Mouse (Mus musculus): ENCODE data around the gene Fgfbp1.

The Fgfbp1 gene

DNA sequence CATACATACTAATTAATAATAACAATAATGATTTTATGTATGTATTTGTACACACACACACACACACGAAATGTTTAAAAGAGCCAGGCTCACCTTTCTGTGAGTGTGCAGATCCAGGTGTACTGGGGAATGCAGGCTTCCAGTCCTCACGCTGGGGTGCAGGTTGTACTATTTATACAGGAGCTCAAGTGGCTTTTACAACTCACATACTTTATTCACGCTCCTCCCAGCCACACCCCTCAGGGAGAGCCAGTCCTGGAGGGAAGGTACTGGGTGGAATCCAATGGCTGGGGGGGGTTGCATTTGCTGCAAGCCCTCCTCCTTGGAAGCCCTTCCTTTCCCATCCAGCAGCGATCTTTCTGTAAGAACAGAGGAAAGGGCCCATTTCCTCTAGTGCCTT lies at the start of gene Fgfbp1:
Fgfbp1 (minus strand) TSS at position 160 of the 400 bp plus-strand sequence.
- no peak for DNase-seq

DNA sequence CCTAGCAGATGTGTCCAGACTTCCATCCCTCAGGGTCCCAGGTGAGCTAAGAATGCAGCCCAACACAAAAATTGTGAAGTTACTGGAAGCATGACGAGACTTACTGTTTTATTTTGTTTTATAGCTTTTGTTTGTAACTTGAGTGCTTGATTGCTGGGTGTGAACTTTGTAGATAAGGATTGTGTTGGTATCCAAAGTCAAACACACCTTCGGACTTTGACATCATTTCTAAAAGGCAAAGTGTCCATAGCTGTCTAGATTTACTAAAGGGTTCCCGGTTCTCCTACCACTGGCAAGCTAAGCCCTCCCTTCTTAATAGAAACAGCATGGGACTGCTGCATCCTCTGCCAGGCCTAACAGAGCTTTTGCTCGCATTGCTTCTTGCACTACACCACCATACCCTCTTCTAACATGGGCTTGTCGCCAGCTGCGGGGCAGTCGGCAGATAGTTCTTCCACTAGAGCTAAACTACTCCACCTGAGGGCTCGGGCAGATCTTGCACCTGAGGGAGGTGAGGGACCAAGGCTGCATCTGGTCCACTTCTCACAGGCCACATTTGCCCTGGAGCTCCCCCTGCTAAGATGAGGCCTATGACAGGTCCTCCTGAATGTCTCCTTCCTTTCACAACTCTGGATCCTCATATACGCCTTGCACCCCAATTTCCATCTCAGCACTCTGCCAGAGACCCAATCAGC lies 16.9 kb upstream of the Fgfbp1 start:
- DNase-seq, result no peak

DNA sequence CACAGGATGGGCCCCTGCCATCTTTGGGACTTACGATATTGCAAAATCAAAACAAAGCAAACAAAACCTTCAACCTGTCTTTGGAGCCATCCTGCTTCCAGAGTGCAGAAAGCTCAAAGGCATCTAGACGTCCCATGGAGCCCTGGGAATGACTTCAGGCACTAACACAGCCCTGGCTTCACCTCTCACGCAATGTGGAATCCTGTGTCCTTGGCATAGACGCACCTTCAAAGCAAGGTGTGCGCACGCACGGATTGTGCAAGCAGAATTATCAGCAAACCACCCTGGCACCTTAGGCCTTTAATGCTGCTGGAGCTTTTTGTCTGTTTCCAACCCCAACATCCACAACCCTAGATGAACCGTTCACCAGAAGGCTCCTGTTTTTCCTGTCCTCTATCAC lies 16.0 kb upstream of the Fgfbp1 start:
- DNase-seq, result no peak

DNA sequence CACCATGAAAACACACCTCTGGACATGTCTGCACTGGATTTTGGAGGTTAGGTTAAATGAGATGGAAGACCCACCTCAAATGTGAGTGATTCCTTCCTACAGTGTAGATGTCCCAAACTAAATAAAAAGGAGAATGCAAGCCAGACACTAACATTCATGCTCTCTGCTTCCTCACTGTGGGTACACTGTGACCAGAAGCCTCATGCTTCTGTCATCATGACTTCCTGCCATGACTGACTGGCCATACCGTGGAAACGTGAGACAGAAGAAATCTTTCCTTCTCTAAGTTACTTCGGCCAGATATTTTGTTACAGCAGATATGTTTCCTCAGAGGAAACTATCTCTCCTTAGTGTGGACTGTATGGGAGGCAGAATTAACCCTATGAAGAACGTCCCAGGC lies 14.6 kb upstream of the Fgfbp1 start:
- no peak for DNase-seq

DNA sequence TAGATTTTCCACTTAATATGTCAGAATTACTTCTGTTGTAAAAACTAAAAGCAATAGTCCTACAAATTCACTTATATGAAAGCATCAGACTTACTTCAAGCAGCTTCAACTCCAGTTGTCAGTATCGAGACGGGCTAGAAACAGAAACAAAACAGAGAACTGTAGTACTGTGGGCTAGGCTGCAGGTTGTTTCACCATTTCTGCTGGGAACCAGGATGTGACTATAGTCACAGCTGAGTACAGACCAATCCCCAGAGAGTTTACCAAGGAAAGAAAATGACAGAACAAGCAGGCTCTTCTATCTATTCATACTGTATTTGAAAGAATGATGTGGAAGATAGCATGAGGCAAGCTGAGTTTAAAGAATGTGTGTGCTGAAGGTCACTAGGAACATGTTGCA lies 13.4 kb upstream of the Fgfbp1 start:
- no peak for DNase-seq

DNA sequence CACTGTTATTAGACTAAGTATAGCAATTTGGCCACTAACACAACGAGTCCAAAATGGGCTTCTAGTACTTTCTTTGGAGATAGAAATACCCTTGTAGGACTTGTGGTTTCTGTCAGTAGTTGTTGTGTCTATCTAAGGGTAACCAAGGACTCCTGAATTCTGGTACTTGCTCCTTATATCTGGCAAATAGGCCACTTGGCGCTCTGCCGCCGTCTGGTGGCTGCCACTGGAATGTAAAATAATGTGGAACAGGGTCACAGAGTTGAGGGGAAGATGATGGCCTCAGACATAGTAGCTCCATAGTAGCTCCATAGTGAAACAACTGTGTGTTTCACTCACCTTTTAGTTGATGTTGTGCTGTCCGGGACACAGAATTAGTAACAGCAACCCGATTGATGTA lies 8.7 kb upstream of the Fgfbp1 start:
- DNase-seq, result peak; percentile 59 to 79

DNA sequence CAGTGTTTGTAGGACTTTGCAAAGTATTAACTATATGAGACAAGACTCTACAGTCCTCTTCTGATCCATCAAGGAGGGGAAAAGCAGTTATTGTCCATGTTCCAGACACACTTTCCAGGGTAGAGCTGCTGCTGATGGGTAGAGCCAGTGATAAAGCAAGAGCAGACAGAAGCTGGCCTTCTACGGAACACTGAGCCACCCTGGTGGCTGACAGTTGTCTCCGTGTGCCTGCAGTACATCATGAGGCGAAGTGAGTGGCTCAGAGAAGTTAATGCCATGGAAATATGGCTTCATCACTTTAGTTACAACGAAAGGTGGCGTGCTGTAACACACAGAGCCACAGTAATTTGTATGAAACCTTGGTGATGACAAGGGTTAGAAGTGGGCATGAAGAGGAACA lies 7.4 kb upstream of the Fgfbp1 start:
- DNase-seq, result no peak

DNA sequence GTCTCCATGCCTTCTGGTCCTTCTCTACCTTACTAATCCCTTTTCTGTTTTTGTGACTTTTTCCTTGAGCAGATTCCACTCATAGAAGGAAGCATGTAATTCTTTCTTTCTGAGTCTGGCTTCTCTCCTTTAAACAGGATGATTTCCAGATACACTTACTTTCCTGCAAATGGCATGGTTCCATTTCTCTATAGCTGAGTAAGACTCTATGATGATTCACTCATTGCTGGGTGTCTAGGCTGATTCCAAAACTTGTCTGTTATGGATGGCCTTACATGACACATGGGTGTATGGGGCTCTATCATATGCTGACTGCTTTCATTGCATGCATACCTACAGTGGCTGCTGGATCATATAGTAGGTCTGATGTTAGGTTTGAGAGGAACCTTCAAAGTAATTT lies 4.6 kb upstream of the Fgfbp1 start:
- DNase-seq, result no peak

DNA sequence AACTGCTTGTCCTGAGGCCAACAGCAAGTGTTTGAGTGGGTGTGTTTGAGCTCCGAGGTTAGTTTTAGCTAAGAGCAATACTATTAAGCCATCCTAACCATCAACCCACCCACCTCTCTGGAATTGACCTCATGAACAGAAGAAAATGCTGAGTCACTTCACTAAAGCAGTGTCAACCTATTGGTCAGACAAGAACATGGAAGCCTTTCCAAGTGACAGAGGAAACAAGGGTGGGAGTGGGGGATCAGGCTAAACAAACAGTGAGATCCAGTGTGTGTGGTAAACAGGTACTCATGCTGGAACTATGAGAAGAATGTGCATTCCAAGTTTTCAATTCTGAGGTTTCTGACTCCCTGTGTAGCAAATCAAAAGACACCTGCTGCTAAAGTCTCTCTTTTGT lies 1.3 kb upstream of the Fgfbp1 start:
- no peak for DNase-seq

DNA sequence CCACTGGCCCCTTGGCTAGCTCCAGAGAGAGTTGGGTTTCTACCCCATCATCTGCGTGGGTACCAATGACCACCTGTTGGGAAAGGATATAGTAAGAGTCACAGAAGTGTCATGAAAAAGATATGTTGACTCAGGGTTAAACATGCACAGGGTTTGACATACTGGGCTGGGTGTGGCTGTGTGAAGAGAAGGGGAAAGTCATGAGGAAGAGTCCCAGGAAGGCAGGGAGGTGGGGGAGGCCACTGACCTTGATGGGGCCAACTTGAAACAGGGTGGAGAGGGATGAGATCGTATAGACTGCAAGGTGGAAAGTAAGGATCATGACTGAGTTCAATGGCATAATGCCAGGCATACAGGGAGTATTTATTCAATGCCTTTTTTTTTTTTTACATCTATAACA lies 1.2 kb downstream of the Fgfbp1 start:
- DNase-seq, result no peak

DNA sequence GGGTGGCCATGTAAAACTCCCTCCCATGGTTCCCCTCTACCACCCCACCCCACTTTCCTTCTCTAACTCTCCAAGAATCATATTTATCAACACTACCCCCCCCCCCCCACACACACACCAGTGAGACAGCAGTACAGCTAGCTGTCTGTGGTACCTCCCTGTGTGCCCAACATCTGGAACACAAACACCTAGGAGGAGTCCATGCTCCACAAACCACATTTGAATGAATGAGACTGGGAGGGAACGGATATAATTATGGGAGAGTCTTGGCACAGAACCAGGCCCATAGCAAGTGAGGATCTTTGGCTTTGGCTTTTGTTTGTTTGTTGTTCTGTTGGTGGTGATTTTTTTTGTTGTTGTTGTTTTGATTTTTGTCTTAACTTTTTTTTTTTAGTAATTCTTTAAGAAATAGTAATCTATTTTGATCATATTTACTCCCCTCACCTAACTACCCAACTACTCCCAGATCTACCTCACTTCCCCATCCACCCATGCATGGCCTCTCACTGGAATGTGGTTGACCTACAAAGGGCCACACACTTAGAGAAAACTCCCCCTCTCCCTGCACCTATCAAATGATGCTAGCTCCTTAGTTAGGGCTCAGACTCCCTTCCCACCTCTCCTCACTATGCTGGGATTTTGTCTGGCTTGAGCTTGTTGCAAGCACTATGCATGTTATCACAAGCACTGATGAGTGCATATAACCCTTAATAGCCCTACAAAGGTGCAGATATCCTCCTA lies 4.6 kb downstream of the Fgfbp1 start:
- DNase-seq, result no peak

DNA sequence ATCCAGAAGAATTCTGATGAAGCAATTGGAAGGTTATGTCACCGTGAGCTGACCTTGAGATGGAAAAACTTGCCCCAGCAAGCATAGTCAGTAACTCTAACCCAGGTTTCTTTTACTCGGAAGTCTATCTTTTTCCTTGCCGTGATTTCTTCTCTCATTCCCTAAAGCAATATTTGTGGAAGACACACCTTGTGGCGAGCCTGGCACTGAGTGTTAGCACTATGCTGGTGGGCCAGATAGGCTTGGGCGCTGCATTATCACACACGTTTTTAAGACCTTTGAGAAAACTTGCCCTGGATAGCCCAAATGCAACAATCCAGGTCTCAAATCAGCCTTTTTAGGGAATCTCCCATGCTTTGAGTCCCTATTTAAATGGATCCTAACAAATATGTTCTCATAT lies 7.4 kb downstream of the Fgfbp1 start:
- DNase-seq, result no peak

DNA sequence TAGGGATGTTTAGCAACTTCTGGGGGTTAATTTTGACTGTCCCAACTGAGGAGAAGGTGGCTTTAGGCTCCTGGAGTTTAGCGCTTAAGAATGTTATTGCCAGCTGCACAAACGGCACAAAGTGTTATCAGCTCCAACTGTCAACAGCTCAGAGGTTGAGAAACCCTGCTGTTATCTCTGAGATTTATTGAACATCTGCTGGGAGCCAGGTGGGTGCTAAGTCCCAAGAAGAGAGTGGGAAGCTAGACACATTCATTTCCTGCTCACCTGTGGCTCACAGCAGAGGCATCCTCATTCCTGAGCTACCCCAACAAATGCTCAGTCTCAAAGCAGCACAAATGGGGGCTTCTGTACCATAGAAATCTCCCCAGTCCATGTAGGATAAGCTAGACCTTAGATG lies 10.4 kb downstream of the Fgfbp1 start:
- DNase-seq, result no peak

DNA sequence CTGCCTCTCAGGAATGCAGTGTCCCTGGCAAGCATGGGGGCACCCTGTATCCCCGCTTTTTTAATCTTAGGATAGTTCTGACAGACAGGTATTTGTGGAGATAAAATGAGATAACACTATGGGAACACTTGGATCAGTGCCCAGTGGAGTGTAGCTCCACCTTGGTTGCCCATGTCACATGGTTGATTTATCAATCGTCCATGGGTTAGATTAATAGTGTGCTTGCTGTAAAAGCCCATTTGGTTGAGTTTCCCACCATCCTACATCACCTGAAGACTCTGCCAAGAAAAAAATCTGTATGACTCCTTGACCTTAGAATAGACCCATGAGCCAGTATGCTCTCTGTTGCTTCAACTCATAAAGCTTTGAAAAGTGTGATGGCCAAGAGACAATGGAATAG lies 11.0 kb downstream of the Fgfbp1 start:
- no peak for DNase-seq

DNA sequence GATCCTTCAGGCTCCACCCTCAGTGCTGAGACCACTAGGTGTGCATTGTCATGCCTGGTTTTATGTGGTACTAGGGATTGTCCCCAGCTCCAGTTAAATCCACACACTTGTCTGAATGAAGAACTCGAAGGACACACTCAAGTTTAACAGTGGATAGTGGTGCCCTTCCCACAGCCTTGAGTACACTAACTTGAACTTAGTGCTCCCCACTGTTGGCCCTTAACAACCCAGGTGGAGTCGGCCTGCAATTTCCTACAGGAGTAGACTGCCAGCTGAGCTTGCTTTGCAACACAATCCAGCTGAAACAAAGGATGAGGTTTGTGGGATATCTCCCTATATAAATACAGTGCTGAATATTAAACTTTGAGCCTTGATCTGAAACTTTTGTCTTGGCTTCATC lies 12.9 kb downstream of the Fgfbp1 start:
- no peak for DNase-seq

DNA sequence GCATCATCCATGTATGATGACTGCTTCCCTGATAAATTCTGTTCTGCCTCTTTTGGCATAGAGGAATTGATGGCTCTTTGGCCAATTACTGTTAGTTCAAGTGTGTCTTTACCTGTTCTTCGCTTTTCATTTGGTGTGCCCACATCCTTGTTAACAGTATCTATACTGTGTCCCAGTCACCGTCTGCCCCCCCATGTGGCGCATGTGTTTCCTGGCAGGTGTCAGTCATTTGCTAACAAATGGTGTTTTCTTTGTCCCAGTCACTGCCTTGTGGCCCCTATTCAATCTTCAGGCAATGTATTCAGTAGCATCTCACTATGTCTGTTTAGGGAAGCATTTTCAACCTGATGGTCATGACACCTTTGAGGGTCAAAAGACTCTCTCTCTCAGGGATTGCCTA lies 20.5 kb downstream of the Fgfbp1 start:
- DNase-seq, result no peak

DNA sequence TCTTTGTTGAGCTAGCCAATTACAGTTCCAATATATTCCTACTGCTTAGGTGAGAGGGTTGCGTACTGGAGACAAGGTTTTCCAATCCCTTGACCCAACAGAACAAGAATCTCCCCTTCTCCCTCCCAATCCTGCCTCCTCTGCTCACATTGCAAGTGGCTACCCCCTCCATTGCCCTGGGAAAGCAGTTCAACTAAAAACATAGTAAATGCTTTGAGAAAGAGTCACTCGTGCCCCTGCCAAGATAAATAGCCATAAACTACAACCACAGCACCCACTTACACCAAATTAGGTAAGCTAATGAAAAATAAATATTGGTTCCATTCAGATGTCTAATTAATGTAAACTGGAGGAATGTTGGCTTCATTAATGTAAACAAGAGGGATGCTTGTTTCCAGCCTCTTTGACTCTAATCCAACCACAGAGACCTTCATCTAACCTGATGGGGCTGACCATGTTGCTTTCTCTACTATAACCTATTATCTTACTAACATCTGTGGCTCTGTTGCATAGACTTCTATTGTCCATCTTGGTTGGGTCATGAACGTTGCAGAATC lies 21.6 kb downstream of the Fgfbp1 start:
- DNase-seq, result no peak

DNA sequence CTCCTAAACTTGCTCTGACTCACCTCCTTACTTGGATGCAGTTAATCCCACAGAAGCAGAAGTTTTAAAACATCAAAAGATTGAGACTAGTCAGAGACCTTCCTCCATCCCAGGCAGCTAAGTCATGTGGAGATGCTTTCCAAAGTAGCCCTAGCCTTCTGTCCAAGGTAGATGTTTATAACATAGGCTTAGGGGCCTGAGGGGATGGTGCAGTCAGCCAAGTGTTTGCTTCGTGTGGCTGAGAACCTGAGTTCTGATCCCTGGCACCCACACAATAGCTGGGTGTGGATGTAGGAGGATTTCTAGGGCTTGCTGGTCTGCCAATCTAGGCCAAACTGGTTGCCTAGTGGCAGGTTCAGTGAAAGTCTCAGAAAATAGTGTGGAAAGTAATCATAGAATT lies 28.3 kb downstream of the Fgfbp1 start:
- DNase-seq, result no peak

DNA sequence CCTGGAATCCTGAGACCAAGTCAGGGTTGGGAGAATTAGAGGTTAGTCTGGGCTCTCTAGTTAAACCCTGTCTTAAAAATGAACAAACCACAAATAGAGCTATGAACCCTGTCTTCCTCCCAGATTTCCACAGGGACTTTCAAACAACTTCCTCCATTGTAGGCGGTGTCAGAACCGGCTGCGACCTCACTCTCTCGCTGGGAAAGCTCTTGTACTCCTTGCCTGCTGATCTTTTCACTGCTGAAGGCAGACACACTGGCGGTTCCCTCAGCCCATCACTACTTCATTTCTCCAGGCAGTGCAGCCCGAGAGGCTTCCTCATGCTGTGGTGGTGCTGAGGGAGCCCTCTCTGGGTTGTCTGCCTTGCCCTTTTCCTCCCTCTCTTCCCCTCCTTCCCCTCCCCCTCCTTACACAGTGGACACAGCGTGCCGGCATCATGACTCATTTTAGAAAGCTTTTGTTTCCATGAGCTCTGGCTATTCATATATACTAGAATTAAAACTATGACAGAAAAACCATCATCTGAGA lies 32.8 kb downstream of the Fgfbp1 start:
- peak; percentile 39 to 43 for DNase-seq

DNA sequence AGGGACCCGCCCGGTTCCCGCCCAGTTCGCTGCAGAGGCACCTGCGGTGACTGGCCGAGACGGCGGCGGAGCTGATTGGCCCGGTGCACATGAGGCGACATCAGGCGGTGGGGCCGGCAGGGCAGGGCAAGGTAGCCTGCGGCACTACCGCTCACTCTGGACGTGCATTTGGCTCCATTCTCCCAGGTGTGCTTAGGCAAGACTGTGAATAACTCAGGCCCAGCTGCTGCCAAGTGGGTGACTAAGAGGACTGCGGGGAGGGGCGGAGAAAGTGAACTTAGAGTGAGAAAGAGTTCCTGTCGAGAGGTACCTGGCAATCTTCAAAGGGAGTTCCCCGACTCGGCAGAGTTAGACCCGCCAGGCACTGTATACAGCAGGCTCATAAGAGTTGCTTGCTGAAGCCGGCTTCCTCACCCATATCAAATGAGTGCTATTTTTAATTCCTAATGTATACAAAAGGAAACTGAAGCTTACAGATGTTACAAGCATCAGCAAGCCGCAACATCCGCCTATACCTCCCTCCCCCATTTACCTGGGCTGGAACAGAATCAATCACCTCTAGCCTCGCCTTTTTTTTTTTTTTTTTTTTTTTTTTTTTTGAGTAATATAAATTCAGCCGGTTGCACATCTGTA lies 33.4 kb downstream of the Fgfbp1 start:
- peak; percentile 75 to 79 for DNase-seq

DNA sequence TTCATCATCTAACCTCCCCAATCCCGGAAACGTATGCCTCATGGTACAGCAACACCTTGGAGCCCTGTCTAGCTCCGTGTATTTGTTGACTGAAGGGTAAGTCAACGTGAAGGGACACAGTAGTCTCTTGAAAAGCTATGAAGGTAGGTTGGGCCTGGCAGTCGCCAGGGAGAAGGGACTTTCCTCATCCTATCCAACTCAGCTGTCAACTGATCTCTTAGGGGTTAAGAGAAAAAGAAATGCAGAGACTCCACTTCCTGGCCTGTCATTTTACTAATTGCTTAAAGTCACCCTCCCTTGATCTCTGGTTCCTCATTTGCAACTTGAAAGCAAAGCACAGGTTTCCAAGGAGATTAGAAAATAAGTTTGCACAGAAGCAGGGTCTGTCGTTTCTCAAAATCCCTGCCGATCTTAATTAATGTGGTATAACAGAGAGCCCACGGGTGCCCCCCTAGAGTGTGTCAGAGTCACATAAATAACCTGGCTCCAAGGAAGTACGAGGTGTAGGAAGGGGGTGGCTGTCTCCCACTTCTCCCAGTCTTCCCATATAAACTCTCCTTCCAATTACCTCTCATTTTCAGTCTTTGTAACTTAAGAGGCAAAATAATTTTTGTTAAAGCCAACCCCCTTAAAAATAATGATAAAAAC lies 34.1 kb downstream of the Fgfbp1 start:
- DNase-seq, result peak; percentile 11 to 40

DNA sequence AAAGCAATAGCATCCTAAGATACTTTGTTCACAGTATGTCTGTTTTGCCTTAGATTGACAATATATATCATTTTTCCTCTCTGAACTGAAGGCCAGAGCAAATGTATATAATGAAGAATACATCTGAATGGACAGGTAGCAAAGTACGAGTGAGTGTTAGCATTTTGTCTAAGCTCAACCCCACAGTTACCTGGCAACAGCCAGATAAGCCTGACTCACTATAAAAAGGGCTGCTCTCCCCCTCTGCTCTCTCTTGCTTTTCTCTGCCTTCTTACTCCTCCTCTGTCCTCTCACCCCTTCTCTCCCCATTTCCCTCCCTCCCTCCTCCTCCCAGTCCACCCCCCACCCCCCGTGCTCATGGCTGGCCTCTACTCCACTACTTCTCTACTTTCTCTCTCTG lies 48.3 kb downstream of the Fgfbp1 start:
- no peak for DNase-seq

Data from spleen, adult 18-20 months (tissue).